Mouse (Mus musculus): ENCODE data around the gene 5430403G16Rik.
"Not testable (repeated sequence)": the region's sequence is repeated elsewhere in the genome, so short reads cannot be mapped to it uniquely, and the experiment has no call there.

The 5430403G16Rik gene

DNA sequence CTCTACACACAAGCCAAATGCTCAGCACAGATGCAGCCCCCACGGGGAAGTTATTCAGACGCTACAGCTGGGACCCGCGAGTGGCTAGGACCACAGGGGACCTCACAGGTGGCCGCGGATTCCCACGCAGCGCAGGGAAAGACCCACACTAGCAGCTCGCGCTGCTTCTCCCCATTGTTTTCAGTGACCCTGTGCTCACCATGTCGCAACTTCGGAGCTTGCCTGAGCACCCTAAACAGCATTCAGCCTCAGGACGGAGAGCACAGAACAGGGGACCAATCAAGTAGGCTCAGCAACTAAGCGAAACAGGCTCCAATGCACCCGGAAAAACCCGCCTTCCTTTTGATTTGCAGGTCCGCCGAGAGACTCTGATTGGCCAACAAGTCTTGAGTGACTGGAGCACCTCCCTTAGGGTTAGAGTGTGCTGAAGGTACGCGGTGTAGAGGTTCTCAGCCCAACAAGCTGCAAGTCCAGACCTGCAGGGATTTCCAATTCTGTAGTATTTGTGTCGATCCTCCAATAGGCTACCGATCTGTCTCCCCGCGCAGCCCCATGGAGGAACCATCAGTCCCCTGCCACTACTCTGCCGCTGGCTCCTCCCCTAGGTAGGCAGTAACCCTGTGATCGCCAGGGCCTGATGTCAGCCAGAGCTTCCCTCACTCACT is at the start of gene 5430403G16Rik:
Gene 5430403G16Rik (minus strand): TSS at position 505 of the 665 bp plus-strand sequence.
- in situ Hi-C loops (cut with MboI, MseI) = loop anchor here (5.0 kb wide), 1 partner anchor 62 kb away; the partner anchor contains the start of gene 4930522L14Rik

DNA sequence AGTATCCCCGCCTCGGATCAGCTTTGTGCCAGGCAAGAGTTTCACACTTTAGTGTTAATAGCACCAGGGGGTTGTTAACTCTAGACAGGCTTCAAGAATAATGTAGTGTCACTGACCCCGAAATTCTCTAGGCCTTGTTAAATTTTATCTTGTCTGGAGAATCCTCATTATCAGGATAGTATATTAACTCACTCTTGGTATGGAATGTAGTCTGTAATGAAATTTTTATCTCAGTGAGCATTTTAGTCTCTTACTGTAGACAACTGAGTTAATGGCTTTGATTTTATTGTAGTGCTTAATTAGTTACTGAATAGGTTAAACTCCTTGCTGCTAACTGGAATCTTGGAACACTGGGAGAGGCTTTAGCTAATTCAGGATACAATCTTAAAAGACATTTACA is 26.5 kb upstream of the 5430403G16Rik start:
- in situ Hi-C loops (cut with MboI, MseI) = not testable (repeated sequence)

DNA sequence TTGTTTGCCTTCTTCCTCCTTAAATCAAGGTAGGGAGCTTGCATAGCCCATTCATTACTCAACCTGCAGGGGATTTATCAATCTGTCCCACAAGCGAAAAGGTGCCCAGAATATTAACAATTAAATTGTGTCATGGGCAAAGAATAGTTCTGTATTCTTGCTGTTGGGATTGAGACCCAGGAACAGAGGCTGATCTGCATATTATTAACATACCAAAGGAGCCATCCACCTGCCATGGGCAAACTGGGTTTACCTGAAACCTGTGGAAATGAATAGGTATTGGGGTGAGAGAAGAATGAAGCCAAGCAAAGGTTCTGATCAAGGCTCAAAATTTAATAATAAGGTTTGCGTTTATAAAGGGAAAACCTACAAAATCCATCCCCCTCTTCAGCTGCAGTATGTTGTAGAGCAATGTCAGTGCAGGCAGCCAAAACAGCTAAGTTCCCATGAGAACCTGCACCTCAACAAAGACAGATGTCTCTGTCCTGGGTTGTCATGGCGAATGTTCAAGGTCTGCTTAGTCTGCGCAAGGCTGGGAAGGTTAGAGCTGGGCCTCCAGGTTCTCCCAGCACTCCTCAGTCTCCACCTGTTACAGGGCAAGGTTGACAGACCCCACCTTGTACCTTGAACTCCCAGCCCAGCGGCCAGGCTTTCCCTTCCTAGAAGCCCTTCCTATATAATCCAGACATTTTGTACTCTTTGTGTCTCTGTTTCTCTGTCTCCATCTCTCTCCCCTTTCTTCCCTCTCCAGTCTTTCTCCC is 544 bp upstream of the 5430403G16Rik start:
- in situ Hi-C loops (cut with MboI, MseI) = loop anchor here (5.0 kb wide), 1 partner anchor 61 kb away; the partner anchor contains the start of gene 4930522L14Rik

DNA sequence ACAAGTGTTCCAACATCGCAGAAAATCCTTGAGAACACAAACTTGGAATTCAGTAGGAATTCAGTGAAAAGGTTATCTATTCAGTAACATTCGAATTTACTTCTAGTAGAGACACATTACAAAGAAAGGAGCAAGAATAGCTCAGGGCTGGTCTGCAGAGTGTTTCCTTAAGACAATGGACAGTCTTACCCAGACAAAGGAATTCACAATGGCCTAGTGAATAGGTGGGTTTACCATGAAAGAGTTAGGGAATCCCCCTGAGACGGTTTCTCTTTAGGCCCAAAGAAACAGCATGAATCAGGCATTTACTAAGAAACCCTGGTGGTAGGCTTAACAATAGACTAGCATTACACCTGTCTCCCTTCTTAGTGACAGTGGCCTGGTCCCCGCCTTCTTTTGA is 7.9 kb downstream of the 5430403G16Rik start:
- in situ Hi-C loops (cut with MboI, MseI) = no loop called here
